Mouse (Mus musculus): ENCODE data around the gene Vmn1r155.
"Not testable (repeated sequence)": the region's sequence is repeated elsewhere in the genome, so short reads cannot be mapped to it uniquely, and the experiment has no call there.

Vmn1r155 gene

GRCm38 (mm10) chr7:22657718-22658117 lies at the start of gene Vmn1r155:
Gene Vmn1r155 (plus strand): TSS chr7:22658018.
- not testable (repeated sequence) for DNase-seq (ENCODE audit: low read depth, low spot score)

GRCm38 (mm10) chr7:22692217-22692616 lies 34.4 kb downstream of the Vmn1r155 start, which contains the start of gene Gm8693:
Gene Gm8693 (minus strand): TSS chr7:22692317.
- DNase-seq (ENCODE audit: low read depth, low spot score), result not testable (repeated sequence)

Measured in brain, adult 2 months (tissue).